ENCODE assay signal across 25 mouse cellular contexts in genomic region chr6:29073462-29074132, GRCm38 (mm10). TPM values are rescaled to one million over a fixed set of nuclear protein-coding genes. Genes with fewer than 3 reads are reported as not detected.
DNase-seq lines count a peak whose midpoint lies in the region; ATAC-seq and TF ChIP-seq lines count a peak whose summit lies in the region.
"Had no signal": no experiment of that assay in that cellular context is flagged by ENCODE, and none has a peak within 500 bp of the region (broad histone marks: within the 10 kb centered on the region; RNA-seq: fewer than 3 reads in every experiment).

No protein-coding gene starts in this region.

- H3K4me3 ChIP-seq in kidney, postnatal 0 days (replicated peaks; ENCODE audit: low read depth, low read length) = no peak overlapping the region
- H3K4me3 ChIP-seq in kidney, embryonic 16.5 days (ENCODE audit: low read length) = no peak overlapping the region
- H3K4me3 ChIP-seq in brown adipose tissue, adult 24 weeks (ENCODE audit: insufficient read depth, low read depth, low read length) = no peak overlapping the region
- no peak overlapping the region for H3K4me3 ChIP-seq in stomach, postnatal 0 days (ENCODE audit: low read depth, low read length)
- H3K4me3 ChIP-seq: erythroblast, embryonic 14.5 days; heart, adult 2 months; heart, embryonic 15.5 days; liver, embryonic 13.5 days; megakaryocyte, embryonic 14.5 days had no signal

- H3K4me1 ChIP-seq in kidney, postnatal 0 days (replicated peaks; ENCODE audit: insufficient read depth, low read length) = no peaks in the 10 kb centered on the region
- no peaks in the 10 kb centered on the region for H3K4me1 ChIP-seq in kidney, embryonic 16.5 days (ENCODE audit: insufficient read depth, low read length)
- H3K4me1 ChIP-seq in brown adipose tissue, adult 24 weeks (ENCODE audit: control insufficient read depth, insufficient read depth, insufficient read length, low read length) = peaks cover 8% of the 10 kb centered on the region
- no peaks in the 10 kb centered on the region for H3K4me1 ChIP-seq in stomach, postnatal 0 days (replicated peaks; ENCODE audit: control insufficient read depth, insufficient read depth)
- H3K4me1 ChIP-seq: heart, embryonic 15.5 days; liver, embryonic 13.5 days; megakaryocyte, embryonic 14.5 days had no signal

- 0 out of 2 replicates have a peak, but pooled peaks have one; percentile 57 for ATAC-seq in kidney, postnatal 0 days (replicated peaks; ENCODE audit: low FRiP score, low read depth)
- ATAC-seq in kidney, embryonic 16.5 days (ENCODE audit: low FRiP score, low TSS enrichment) = no peak
- no peak for ATAC-seq in stomach, postnatal 0 days (ENCODE audit: low FRiP score, low TSS enrichment)
- ATAC-seq: CD4-positive, CD25-positive, alpha-beta regulatory T cell, adult 4 months; forebrain, embryonic 14.5 days had no signal

- intact Hi-C loops in left cerebral cortex, postnatal 25 days (cut with DNase I) = no loop called here

- H3K4me2 ChIP-seq in kidney, postnatal 0 days (ENCODE audit: low read length) = no peak overlapping the region
- no peak overlapping the region for H3K4me2 ChIP-seq in kidney, embryonic 16.5 days (replicated peaks; ENCODE audit: low read depth, low read length)
- H3K4me2 ChIP-seq in stomach, postnatal 0 days (replicated peaks; ENCODE audit: low read depth) = no peak overlapping the region
- H3K4me2 ChIP-seq: heart, embryonic 15.5 days; liver, embryonic 13.5 days had no signal

- TF ChIP-seq CTCF in kidney, postnatal 0 days (IDR thresholded peaks at IDR 0.05; ENCODE audit: low read depth) = no peak
- no peak for TF ChIP-seq CTCF in stomach, postnatal 0 days (IDR thresholded peaks at IDR 0.05; ENCODE audit: low read depth)

- no peaks in the 10 kb centered on the region for H3K27me3 ChIP-seq in kidney, postnatal 0 days (ENCODE audit: insufficient read depth, low read length)
- H3K27me3 ChIP-seq in kidney, embryonic 16.5 days (ENCODE audit: insufficient read depth, low read length) = no peaks in the 10 kb centered on the region
- H3K27me3 ChIP-seq in stomach, postnatal 0 days (ENCODE audit: control insufficient read depth, insufficient read depth, low read length) = no peaks in the 10 kb centered on the region
- H3K27me3 ChIP-seq: heart, embryonic 15.5 days; liver, embryonic 13.5 days had no signal

- H3K36me3 ChIP-seq in kidney, postnatal 0 days (ENCODE audit: insufficient read depth, low read length) = no peaks in the 10 kb centered on the region
- H3K36me3 ChIP-seq in kidney, embryonic 16.5 days (ENCODE audit: insufficient read depth, low read length) = no peaks in the 10 kb centered on the region
- no peaks in the 10 kb centered on the region for H3K36me3 ChIP-seq in stomach, postnatal 0 days (ENCODE audit: control insufficient read depth, insufficient read depth, low read length)
- H3K36me3 ChIP-seq: G1E; heart, embryonic 15.5 days; liver, embryonic 13.5 days had no signal

- no peak overlapping the region for H3K9ac ChIP-seq in kidney, postnatal 0 days (ENCODE audit: low read depth, low read length)
- H3K9ac ChIP-seq in kidney, embryonic 16.5 days (replicated peaks; ENCODE audit: low read length) = no peak overlapping the region
- H3K9ac ChIP-seq in stomach, postnatal 0 days (ENCODE audit: low read length) = no peak overlapping the region
- H3K9ac ChIP-seq: heart, embryonic 15.5 days; liver, embryonic 13.5 days had no signal

- H3K9me3 ChIP-seq in kidney, postnatal 0 days (replicated peaks; ENCODE audit: low read length) = no peaks in the 10 kb centered on the region
- no peaks in the 10 kb centered on the region for H3K9me3 ChIP-seq in kidney, embryonic 16.5 days (ENCODE audit: low read length)
- H3K9me3 ChIP-seq in stomach, postnatal 0 days (ENCODE audit: control insufficient read depth, low read length) = no peaks in the 10 kb centered on the region
- H3K9me3 ChIP-seq: G1E; heart, embryonic 15.5 days; liver, embryonic 13.5 days; megakaryocyte, embryonic 14.5 days had no signal

- WGBS in kidney, postnatal 0 days = 44% methylated on average over 11 of the region's 11 CpGs
- 49% methylated on average over 11 of the region's 11 CpGs for WGBS in kidney, embryonic 16.5 days
- 54% methylated on average over 11 of the region's 11 CpGs for WGBS in stomach, postnatal 0 days

- no peak for DNase-seq in kidney, postnatal 0 days (ENCODE audit: low spot score)
- DNase-seq in Muller cell, postnatal 12 days (ENCODE audit: inconsistent ontology term) = peak; percentile 65
- DNase-seq in cerebellum, adult 9-11 months = peak; percentile 51
- no peak for DNase-seq in stomach, postnatal 0 days (ENCODE audit: low spot score)
- DNase-seq in left cerebral cortex, postnatal 25 days (ENCODE audit: low spot score in 2 of 2) = no peak
- no peak for DNase-seq in right cerebral cortex, adult 2 months (ENCODE audit: low spot score in 2 of 2)
- DNase-seq: heart, adult 2 months; kidney, adult 9 months; liver, embryonic 13.5 days; lung, postnatal 10 days; right cerebral cortex, postnatal 25 days; thymus, postnatal 4 days had no signal

- TF ChIP-seq EP300 in stomach, postnatal 0 days (optimal IDR thresholded peaks at IDR 0.05) = no peak

- no peak overlapping the region for H3K27ac ChIP-seq in kidney, postnatal 0 days
- no peak overlapping the region for H3K27ac ChIP-seq in kidney, embryonic 16.5 days (ENCODE audit: low read length)
- peak overlapping the region; percentile 38; the same call in 1 of the 2 replicates for H3K27ac ChIP-seq in brown adipose tissue, adult 24 weeks (replicated peaks; ENCODE audit: low read depth, low read length)
- H3K27ac ChIP-seq in stomach, postnatal 0 days (replicated peaks) = no peak overlapping the region
- H3K27ac ChIP-seq: heart, adult 2 months; heart, embryonic 15.5 days; liver, embryonic 13.5 days had no signal

RNA-seq across cellular contexts. Expression of gene Lep, which starts 13.6 kb away (rescaled TPM):
- polyA plus RNA-seq in kidney, postnatal 0 days (2015; fragmentation: Nextera tagmentation; extraction: Ambion mirVana) = not detected in 2 replicates
- polyA plus RNA-seq in kidney, embryonic 16.5 days (2015; fragmentation: Nextera tagmentation; extraction: Ambion mirVana) = not detected in 2 replicates
- polyA plus RNA-seq in brown adipose tissue, adult 24 weeks (2012; ENCODE audit: insufficient read depth, insufficient read length, missing spikeins) = 83.0 and 169 TPM in 2 replicates
- not detected in 2 replicates for polyA plus RNA-seq in stomach, postnatal 0 days (2015; fragmentation: Nextera tagmentation; extraction: Ambion mirVana)
- total RNA-seq in left cerebral cortex, postnatal 25 days (2021) = not detected
- total RNA-seq: hematopoietic stem cell, adult 5-6 weeks; layer of hippocampus, postnatal 25 days; left cerebral cortex, postnatal 36 days had no signal
- polyA plus RNA-seq: CD4-positive, CD25-positive, alpha-beta regulatory T cell, adult 4 months; embryonic facial prominence, embryonic 11.5 days; erythroblast, embryonic 14.5 days; forebrain, embryonic 14.5 days; G1E; heart, embryonic 15.5 days; liver, embryonic 13.5 days; neural tube, embryonic 11.5 days had no signal

Comparison
In these comparisons a context has a peak if more than half of its experiments do, and no peak if none do; other contexts are left out.
1. DNase-seq: peak in Muller cell, postnatal 12 days (single experiment) and cerebellum, adult 9-11 months (single experiment); none in kidney, postnatal 0 days (single experiment), stomach, postnatal 0 days (single experiment), left cerebral cortex, postnatal 25 days (0 of 2) and right cerebral cortex, adult 2 months (0 of 2).
2. RNA of gene Lep, which starts 13.6 kb away (polyA plus RNA-seq): 83.0 to 169 TPM in brown adipose tissue, adult 24 weeks; not detected in kidney, postnatal 0 days, not detected in kidney, embryonic 16.5 days and not detected in stomach, postnatal 0 days; every median in the first group is over 10 times any median in the second.